Mouse (Mus musculus) embryonic stem cell, embryonic (primary cell): ENCODE measurements around the gene Cnnm2.
"Not testable (repeated sequence)": the region's sequence is repeated elsewhere in the genome, so short reads cannot be mapped to it uniquely, and the experiment has no call there.

Experiments used
- CTCF ChIA-PET, 4 experiments: fragments of 300-600 bp in 2 of 4; fragments of 350-600 bp in 2 of 4; sonication (Branson Sonifier 250); formaldehyde crosslinking; loops; one replicate each; lab custom pipeline; 2022; ENCODE audit warnings: inconsistent platforms in 2 of 4; lab: Charles Lee
- POLR2A ChIA-PET, 4 experiments: fragments of 300-600 bp in 2 of 4; fragments of 350-600 bp in 2 of 4; sonication (Branson Sonifier 250); formaldehyde crosslinking; loops; one replicate each; lab custom pipeline; 2022; ENCODE audit warnings: antibody characterized with exemption in 4 of 4, inconsistent platforms in 1 of 4; lab: Charles Lee

Cnnm2 gene

DNA sequence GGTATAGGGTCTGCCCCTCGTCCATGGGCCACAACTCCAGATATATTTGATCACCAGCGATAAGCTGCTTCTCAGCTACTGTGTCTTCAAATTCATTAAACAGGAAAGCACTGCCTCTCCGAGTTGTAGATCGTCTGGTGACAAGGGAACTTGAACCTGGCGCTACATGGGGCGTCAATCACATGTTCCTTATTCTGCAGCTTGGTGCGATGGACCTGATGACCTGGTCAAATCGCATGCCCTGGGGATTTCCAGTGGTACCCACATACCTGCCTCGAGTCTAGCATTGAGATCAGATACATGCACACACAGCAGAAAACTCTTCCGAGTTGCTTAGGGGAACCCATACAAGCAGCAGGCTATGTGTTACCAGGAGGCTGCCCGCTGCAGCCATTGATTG is 8.4 kb downstream of the Cnnm2 start:
- CTCF ChIA-PET = interaction anchor here in 1 of 4 experiments (1.4 kb wide), 1 partner anchor 100 kb away, joined by 4 read pairs; no protein-coding TSS in a partner anchor
- POLR2A ChIA-PET = interaction anchor here in 3 of 4 experiments (0.7 to 1.5 kb wide), 5 partner anchors 9 to 110 kb away, joined by 3 to 5 read pairs (median 3); no protein-coding TSS in a partner anchor

DNA sequence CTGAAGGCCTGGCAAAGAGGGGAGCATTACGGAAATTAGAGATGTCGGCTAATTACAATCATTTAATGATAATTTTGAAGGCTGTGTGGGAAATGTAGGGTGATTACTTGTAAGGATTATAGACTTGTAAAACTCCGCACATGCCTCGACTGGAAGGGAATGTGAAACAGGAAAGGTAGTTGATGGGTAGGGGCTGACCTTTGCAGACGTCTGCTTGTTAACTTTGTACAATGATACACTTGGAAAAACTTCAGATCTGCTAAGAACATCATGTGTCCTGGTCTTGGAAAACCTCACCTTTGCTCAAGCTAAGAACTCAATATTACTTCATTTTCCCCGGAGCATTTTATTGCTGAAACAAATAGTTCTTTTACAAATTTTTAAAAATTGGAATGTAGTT is 10.4 kb downstream of the Cnnm2 start:
- POLR2A ChIA-PET = interaction anchor here in 2 of 4 experiments (1.3 to 1.5 kb wide), 2 partner anchors 9 to 64 kb away, joined by 3 read pairs; no protein-coding TSS in a partner anchor
- CTCF ChIA-PET = no interaction called here

DNA sequence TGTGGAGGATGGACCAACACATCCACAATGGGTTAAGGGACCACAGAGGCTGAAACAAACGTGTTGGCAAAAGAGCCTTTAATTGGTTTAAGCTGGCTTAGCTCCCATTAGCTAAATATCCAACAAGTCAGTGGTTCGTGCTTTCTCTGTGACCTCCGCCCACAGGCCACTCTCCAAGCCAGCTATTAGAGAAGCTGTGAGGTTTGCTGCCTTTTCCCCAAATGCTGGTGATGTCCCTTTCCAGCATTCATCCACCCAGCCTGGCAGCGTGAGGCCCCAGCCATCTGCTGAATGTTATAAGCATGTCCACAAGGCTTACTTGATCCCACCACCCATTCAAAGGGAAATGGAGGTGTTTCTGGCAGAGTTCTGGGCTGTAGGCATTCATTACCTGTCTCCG is 15.0 kb downstream of the Cnnm2 start:
- ChIA-PET CTCF (interaction anchor here (0.5 to 2.4 kb wide), 5 partner anchors 8 to 342 kb away, joined by 3 to 8 read pairs (median 3); no protein-coding TSS in a partner anchor), POLR2A (interaction anchor here in 2 of 4 experiments (0.7 to 1.4 kb wide), 7 partner anchors 13 to 428 kb away, joined by 3 to 6 read pairs (median 4); partner anchors contain the start of gene Cnnm2 (in 1 of the 2))

DNA sequence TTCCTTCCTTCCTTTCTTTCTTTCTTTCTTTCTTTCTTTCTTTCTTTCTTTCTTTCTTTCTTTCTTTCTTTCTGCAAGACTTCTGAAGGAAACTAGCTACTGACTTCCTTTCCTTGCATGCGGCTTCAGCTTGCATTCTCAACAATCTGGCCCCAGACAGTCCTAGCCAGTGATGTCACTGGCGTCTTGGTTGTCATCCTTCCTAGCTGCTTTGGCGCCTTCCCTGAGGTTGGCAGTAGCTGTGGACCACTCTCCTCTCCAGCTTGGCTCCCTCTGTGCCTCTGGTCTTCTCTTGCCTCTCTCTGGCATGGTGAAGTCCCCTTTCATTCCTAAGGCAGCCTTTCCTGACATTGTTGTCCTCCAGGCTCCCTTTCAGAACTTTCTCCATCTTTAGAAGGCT is 15.5 kb downstream of the Cnnm2 start:
- ChIA-PET CTCF (interaction anchor here in 2 of 4 experiments (0.5 to 0.7 kb wide), 5 partner anchors 8 to 527 kb away, joined by 3 to 8 read pairs (median 4); no protein-coding TSS in a partner anchor), POLR2A (interaction anchor here in 2 of 4 experiments (0.6 to 1.4 kb wide), 6 partner anchors 14 to 428 kb away, joined by 3 to 6 read pairs (median 4); partner anchors contain the start of gene Cnnm2 (in 1 of the 2))

DNA sequence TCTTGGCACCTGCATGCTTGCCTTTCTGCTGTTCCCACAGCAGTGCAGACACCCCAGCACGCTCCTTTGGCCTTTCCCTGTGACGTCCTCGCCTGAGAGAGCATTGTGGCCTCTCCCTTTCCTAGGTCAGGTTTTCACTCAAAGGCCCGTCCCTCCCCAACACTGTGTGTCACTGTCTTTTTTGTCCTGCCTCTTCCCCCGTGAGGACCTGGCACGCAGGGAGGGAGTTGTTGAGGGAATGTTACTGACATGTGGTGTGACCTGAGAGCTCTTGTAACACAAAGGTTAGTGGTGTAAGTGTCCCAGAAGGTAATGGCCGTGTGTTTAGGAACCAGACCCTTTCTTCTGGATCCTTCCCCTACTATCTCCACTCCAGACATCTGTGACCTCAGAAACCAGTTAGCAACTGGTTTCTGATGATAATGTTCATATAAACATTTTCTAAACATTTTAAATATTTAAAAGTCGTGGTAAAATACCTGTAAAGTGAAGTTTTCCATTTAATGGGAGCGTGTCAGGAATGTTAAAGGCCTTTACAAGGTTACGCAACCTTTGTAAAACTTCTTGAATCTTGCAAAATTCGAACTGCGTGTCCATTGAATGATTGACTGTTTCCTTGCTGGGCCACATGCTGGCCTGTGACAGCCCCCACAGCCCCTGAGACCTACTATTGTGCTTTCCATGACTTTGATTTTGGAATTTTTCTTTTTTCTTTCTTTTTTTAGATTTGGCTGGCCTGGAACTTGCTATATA is 16.7 kb downstream of the Cnnm2 start:
- POLR2A ChIA-PET = no interaction called here

DNA sequence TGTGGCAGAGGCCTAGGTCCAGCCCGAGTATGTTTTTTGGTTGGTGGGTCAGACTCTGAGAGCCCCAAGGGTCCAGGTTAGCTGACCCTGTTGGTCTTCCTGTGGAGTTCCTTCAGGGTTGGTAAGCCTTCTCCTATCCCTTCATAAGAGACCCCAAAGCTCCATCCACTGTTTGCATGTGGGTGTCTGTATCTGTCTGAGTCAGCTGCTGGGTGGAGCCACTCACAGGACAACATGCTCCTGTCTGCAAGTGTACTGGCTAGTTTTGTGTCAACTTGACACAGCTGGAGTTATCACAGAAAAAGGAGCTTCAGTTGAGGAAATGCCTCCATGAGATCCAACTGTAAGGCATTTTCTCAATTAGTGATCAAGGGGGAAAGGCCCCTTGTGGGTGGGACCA is 17.7 kb downstream of the Cnnm2 start:
- POLR2A ChIA-PET, CTCF ChIA-PET: not testable (repeated sequence)

More for the DNA sequence above, 16.7 kb downstream of the Cnnm2 start:
- CTCF ChIA-PET = no interaction called here

DNA sequence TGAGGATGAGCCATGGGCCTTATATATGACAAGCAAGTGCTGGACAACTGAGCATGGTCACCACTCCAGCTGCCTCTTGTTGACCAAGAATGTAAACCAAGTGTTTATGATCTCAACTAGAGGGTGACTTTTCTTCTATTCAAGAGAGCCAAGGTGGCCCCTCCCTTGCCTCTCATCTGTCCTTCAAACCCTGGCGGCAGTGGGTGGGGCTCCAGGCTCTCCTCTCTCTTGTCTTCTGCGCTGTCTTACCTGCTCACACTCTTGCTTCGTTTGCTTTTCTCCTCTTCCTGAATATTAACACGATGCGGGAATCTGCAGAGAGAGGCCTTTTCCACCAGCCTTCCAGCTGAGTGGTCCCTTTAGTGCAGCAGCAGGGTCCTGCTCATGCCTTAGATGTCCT is 22.6 kb downstream of the Cnnm2 start:
- CTCF ChIA-PET = interaction anchor here in 1 of 4 experiments (0.7 kb wide), 1 partner anchor 93 kb away, joined by 3 read pairs; no protein-coding TSS in a partner anchor
- POLR2A ChIA-PET = interaction anchor here in 1 of 4 experiments (0.8 to 1.6 kb wide), 2 partner anchors 9 to 39 kb away, joined by 3 to 6 read pairs; no protein-coding TSS in a partner anchor

DNA sequence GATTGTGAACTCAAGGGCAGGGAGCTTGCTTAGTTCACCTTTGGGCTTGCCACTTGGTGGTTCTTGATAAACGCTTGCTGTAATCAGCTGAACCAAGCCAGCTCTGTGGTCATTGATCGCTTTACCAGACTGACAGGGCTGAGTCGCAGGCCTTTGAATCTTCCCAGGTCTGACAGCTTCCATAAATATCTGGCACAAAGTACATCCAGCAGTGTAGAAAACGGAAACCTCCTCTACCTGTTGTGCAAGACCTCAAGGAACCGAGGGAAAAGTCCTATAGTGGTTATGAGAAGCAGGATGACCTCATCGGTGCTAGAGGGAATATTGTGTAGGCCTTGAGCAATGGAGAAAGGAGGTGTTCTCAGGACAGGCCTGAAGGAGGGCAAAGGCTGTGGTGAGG is 23.1 kb downstream of the Cnnm2 start:
- POLR2A ChIA-PET = interaction anchor here in 2 of 4 experiments (1.0 to 1.6 kb wide), 2 partner anchors 39 to 51 kb away, joined by 4 to 6 read pairs; no protein-coding TSS in a partner anchor
- CTCF ChIA-PET = interaction anchor here in 1 of 4 experiments (0.7 kb wide), 1 partner anchor 93 kb away, joined by 3 read pairs; no protein-coding TSS in a partner anchor

DNA sequence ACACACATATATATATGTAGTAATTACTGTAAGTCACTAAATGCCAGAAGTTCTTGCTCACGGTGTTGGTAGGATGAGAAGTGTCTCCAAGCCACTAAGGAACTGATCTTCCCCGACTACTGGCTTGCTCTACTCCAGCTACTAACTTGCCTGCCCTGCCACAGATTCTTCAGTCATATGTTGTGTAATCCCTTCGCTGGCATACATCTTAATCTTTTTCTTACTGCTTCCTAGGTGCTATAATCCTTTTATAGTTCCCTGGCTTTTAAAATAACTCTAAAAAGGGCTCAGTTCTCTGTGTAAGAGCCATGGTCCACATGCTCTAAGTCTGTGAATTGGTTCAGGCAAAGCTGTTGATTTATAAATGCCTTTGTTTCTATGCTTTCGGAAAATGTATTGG is 24.2 kb downstream of the Cnnm2 start:
- ChIA-PET POLR2A (interaction anchor here in 2 of 4 experiments (0.6 to 1.2 kb wide), 3 partner anchors 50 to 226 kb away, joined by 3 to 4 read pairs (median 3); no protein-coding TSS in a partner anchor), CTCF (no interaction called here)

DNA sequence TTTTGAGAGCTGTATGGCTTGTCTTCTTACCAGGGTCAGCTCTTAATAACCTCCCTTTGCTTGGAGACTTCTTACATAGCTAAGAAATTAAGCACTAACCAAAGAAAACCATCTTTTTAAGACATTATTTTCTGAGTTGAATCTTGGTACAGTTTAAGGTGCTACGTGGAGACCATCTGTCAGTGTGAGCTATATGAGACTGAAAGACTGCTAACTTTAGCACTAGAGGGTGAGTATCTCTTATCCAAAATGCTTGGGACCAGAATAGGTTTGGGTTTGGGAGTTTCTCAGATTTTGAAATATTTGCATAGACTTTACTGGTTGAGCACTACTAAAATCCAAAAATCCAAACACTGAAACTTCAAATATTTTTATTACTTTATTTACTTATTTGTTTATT is 28.4 kb downstream of the Cnnm2 start:
- ChIA-PET CTCF (no interaction called here), POLR2A (interaction anchor here in 1 of 4 experiments (0.9 to 3.8 kb wide), 6 partner anchors 15 to 86 kb away, joined by 3 to 15 read pairs (median 4); partner anchors contain the start of gene Cnnm2)

DNA sequence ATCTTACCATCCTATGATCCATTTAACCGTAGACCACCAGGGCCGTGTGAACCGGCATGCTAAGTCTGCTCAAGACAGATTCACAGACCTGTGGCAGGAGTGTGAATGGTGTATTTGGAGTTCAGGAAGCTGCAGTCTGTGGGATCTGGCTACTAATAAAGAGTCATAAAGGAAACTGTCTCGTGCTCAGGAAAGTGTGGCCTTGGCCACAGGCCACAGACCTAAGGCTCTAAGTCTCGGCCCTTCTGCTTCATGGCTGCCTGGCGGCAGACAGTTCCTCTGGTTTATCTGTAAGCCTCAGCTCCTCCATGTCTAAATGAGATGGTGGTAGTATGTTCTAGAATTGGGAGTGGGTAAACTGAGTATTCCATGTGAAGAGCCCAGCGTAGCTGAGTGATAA is 30.0 kb downstream of the Cnnm2 start:
- POLR2A ChIA-PET = interaction anchor here in 1 of 4 experiments (2.1 to 3.8 kb wide), 2 partner anchors 30 to 85 kb away, joined by 5 to 15 read pairs; partner anchors contain the start of gene Cnnm2
- CTCF ChIA-PET = no interaction called here

DNA sequence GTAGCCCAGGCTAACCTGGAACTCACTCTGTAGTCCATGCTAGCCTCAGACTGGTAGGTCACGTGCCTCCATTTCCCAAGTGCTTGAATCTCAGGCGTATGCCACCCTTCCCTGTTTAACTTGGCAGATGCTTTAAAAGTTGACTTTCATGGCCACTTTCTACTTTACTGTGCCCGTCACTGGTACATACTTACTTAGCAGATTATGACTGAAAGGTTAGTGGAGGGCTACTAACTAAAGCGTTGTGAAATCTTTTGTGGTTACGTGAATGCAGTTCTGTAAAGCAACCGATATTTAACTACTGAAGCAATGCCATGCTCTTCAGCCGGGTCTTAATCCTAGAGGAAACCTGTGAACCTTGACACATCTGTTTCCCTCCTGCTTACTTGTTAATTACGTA is 30.5 kb downstream of the Cnnm2 start:
- ChIA-PET POLR2A (interaction anchor here in 1 of 4 experiments (1.3 to 3.8 kb wide), 3 partner anchors 16 to 31 kb away, joined by 3 to 15 read pairs (median 3); partner anchors contain the start of gene Cnnm2), CTCF (interaction anchor here in 1 of 4 experiments (1.0 kb wide), 1 partner anchor 253 kb away, joined by 4 read pairs; no protein-coding TSS in a partner anchor)

DNA sequence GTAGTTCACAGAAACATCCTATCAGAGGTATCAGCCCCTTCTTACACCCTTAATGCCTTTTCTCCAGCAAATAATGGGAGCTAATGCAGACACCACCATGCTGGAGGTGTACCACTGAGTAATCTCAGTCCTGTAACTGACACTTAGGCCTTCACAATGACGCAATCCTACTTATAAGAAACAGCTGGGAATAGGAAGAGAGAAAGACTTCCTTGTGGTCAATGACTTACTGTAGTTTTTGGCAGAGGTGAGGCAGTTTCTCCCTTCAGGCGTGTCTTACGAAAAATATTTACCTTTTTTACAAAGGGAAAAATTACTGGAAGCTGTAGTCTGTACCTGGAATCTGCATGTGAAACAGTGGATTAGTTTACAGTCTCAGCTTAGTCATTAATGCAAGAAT is 31.1 kb downstream of the Cnnm2 start:
- ChIA-PET POLR2A (interaction anchor here in 1 of 4 experiments (1.0 to 1.3 kb wide), 4 partner anchors 9 to 89 kb away, joined by 3 read pairs; no protein-coding TSS in a partner anchor), CTCF (interaction anchor here in 1 of 4 experiments (1.0 kb wide), 1 partner anchor 254 kb away, joined by 4 read pairs; no protein-coding TSS in a partner anchor)

DNA sequence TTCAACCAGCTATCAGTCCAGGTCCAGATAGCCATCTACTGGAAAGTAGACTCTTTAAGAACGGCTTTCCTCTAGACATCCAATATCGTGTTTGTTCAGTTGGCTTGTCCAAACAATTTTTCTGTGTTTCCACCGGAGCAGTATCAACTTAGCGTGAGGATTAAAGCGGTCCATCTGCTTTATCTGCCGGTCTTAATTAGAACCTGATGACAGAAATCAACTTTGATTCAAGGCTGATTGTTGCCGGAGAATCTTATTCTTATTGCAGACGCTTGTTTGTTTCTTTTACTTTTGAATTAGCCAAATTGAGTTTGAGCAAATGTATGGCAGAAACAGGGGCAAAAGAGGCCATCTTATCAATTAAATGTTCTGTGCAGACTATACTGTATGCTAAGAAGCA is 32.8 kb downstream of the Cnnm2 start:
- POLR2A ChIA-PET = interaction anchor here in 2 of 4 experiments (0.7 kb wide), 2 partner anchors 32 to 471 kb away, joined by 3 read pairs; partner anchors contain the start of gene Cnnm2 (in 1 of the 2)

DNA sequence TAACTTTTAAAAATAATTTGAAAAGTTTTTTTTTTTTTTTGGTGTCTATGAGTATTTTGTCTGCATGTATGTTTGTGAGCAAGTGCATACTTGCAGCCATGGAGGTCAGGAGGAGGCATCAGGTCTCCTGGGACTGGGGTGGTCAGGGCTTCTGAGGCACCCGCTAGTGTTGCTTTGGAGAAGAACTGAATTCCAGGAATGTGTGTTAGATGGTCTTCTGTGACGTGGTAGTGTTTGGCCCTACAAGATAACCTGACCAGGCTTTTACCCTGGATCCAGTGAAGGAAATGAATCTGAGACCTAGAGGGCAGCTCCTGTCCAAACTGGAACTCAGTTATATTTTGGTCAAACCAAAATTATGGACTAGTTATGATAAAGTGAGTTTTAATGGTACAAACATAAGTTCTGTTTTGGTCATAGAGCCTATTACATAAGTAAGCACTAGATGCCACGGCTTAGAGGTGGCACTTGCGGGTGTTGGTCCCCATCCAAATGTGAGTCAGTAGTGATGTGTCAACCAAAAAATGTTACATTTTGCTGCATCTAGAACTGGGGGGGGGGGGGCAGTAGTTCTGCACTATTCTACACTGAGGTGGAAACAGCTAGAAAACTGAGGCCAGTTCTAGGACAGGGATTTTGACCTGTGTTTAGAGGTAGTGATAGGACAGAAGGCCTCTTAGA is 38.6 kb downstream of the Cnnm2 start:
- POLR2A ChIA-PET = interaction anchor here in 2 of 4 experiments (0.6 to 0.7 kb wide), 2 partner anchors 168 to 348 kb away, joined by 3 to 6 read pairs; no protein-coding TSS in a partner anchor
- CTCF ChIA-PET = interaction anchor here in 1 of 4 experiments (0.6 kb wide), 1 partner anchor 40 kb away, joined by 3 read pairs; no protein-coding TSS in a partner anchor

More for the DNA sequence above, 32.8 kb downstream of the Cnnm2 start:
- CTCF ChIA-PET = interaction anchor here in 2 of 4 experiments (0.6 to 1.2 kb wide), 2 partner anchors 34 to 46 kb away, joined by 4 to 7 read pairs; no protein-coding TSS in a partner anchor

DNA sequence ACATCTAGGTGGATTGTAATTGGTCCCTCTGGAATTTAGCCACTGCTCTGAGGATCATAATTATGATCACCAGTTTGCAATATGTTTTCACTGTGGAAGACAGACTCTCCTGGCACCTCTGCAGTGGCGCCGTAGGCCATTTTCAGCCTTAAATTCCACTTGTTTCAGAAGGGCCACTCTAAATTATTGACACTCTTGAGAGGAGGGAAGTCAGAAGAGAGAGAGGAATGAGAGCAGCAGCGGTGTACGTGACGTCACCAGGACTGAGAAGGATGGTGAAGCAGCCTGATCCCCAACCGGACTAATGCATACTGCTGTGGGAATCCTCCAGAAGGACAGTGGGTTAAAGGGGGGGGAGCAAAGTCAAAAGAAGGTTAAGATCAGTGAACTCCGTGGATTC is 40.1 kb downstream of the Cnnm2 start:
- CTCF ChIA-PET = no interaction called here

DNA sequence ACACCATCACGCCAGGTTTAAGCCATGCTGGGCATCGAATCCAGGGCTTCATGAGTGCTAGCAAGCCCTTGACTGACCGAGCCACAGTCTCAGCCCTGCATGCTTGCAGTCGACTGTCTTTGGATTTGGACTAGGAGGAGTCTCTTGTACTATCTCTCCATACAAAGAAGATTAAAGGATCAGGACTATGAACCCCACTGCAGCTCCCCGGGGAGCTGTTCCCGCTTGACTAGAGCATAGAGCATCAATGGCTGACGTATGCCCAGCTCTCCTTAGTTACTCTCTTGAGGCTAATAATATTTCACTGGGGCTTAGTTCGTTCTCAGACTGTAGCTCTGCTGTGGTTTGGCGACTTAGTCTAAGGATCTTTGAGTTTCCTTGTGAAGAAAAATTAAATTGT is 40.9 kb downstream of the Cnnm2 start:
- CTCF ChIA-PET = interaction anchor here in 1 of 4 experiments (0.6 kb wide), 1 partner anchor 54 kb away, joined by 3 read pairs; no protein-coding TSS in a partner anchor
- POLR2A ChIA-PET = interaction anchor here in 3 of 4 experiments (0.7 to 3.1 kb wide), 3 partner anchors 14 to 40 kb away, joined by 3 to 11 read pairs (median 3); no protein-coding TSS in a partner anchor

More for the DNA sequence above, 40.1 kb downstream of the Cnnm2 start:
- POLR2A ChIA-PET = interaction anchor here in 1 of 4 experiments (0.7 kb wide), 1 partner anchor 15 kb away, joined by 3 read pairs; no protein-coding TSS in a partner anchor
